Comparison of ENCODE assay signal across 18 mouse cellular contexts in the genomic region with DNA sequence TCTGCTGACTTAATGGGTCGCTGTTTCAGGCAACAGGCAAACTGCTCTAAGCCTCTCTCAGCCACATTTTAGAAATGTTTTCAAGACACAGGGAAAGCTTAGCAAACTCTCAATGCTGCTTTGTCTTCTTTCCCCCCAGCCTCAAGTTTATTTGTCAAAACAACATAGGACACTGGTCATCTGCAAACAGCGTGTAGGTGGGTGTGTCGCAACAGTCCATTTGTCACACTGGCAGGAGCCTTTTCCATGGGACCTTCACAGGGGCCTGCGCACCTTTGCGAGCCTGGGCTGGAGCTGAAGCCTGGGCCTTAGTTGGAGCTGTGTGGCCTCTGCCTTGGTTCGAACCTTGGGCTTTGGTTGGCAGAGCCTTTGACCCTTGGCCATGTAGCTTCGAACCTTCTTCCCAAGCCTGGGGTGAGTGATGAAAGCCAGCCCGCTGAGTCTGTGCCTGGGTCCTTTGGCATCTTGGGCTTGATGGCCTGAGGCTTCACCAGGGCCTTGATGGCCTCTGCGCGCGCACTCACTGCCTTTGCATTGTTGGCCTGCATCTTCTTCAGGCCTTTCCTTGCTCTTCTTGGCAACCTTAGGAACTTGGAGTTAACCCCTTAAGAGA.
DNase-seq lines count a peak whose midpoint lies in the region; ATAC-seq and TF ChIP-seq lines count a peak whose summit lies in the region.
"Had no signal": no experiment of that assay in that cellular context is flagged by ENCODE, and none has a peak within 500 bp of the region (broad histone marks: within the 10 kb centered on the region; RNA-seq: fewer than 3 reads in every experiment).

No protein-coding gene starts in this region.

- peak overlapping the region; percentile 38 for H3K4me2 ChIP-seq in liver, embryonic 13.5 days
- H3K4me2 ChIP-seq: embryonic facial prominence, embryonic 15.5 days; hindbrain, embryonic 13.5 days; midbrain, embryonic 15.5 days had no signal

- no peaks in the 10 kb centered on the region for H3K27me3 ChIP-seq in kidney, adult 2 months (replicated peaks; ENCODE audit: control insufficient read depth, insufficient read depth, low read length)
- 0 out of 2 replicates have a peak, but pooled peaks cover 6% of the 10 kb centered on the region for H3K27me3 ChIP-seq in embryonic facial prominence, embryonic 10.5 days (replicated peaks; ENCODE audit: low read depth, poor library complexity, severe bottlenecking)
- no peaks in the 10 kb centered on the region for H3K27me3 ChIP-seq in liver, embryonic 13.5 days
- H3K27me3 ChIP-seq: embryonic facial prominence, embryonic 15.5 days had no signal

- no peak for TF ChIP-seq POLR2A in kidney, adult 2 months (IDR thresholded peaks at IDR 0.05; ENCODE audit: low read depth, low read length)
- no peak for TF ChIP-seq POLR2A in embryonic fibroblast, embryonic 13.5 days (IDR thresholded peaks at IDR 0.05; ENCODE audit: low read depth, low read length)

- DNase-seq in kidney, adult 2 months, result no peak
- no peak for DNase-seq in kidney, postnatal 14 days
- no peak for DNase-seq in embryonic facial prominence, embryonic 10.5 days (ENCODE audit: low spot score)
- no peak for DNase-seq in liver, embryonic 13.5 days
- DNase-seq in thymus, postnatal 14 days, result no peak
- DNase-seq in layer of hippocampus, postnatal 25 days (ENCODE audit: extremely low spot score in 1 of 2, low spot score in 1 of 2), result no peak
- DNase-seq: cerebellum, adult 2 months; forebrain, postnatal 0 days; lung, adult 2 months; spleen, adult 18-20 months; thymus, postnatal 36 days had no signal

- H3K36me3 ChIP-seq in kidney, adult 2 months (ENCODE audit: control insufficient read depth, insufficient read depth, low read length), result no peaks in the 10 kb centered on the region
- no peaks in the 10 kb centered on the region for H3K36me3 ChIP-seq in embryonic facial prominence, embryonic 10.5 days (replicated peaks)
- H3K36me3 ChIP-seq in liver, embryonic 13.5 days, result no peaks in the 10 kb centered on the region
- H3K36me3 ChIP-seq: embryonic facial prominence, embryonic 15.5 days; forebrain, embryonic 10.5 days; hindbrain, embryonic 13.5 days; midbrain, embryonic 15.5 days had no signal

- 91% methylated on average over 11 of the region's 11 CpGs for WGBS in kidney, adult 2 months
- WGBS in embryonic facial prominence, embryonic 10.5 days, result 88% methylated on average over 11 of the region's 11 CpGs
- WGBS in liver, embryonic 13.5 days (ENCODE audit: insufficient replicate concordance), result 84% methylated on average over 11 of the region's 11 CpGs

- TF ChIP-seq CTCF in kidney, adult 2 months (conservative IDR thresholded peaks at IDR 0.05; ENCODE audit: insufficient read depth, insufficient read length, low read depth, low read length), result no peak
- TF ChIP-seq CTCF in embryonic fibroblast, embryonic 13.5 days (IDR thresholded peaks at IDR 0.05; ENCODE audit: borderline replicate concordance, insufficient read depth, low read length), result no peak

- no peak overlapping the region for H3K4me3 ChIP-seq in kidney, adult 2 months (ENCODE audit: insufficient read depth, low read depth, low read length)
- H3K4me3 ChIP-seq in embryonic facial prominence, embryonic 10.5 days, result no peak overlapping the region
- H3K4me3 ChIP-seq in embryonic fibroblast, embryonic 13.5 days (ENCODE audit: insufficient read depth, low read length), result no peak overlapping the region
- no peak overlapping the region for H3K4me3 ChIP-seq in liver, embryonic 13.5 days (replicated peaks)
- H3K4me3 ChIP-seq: embryonic facial prominence, embryonic 15.5 days; forebrain, embryonic 10.5 days; hindbrain, embryonic 13.5 days; midbrain, embryonic 15.5 days; myocyte had no signal

- peak overlapping the region; percentile 18; the same call in 1 of the 2 replicates for H3K9ac ChIP-seq in liver, embryonic 13.5 days
- H3K9ac ChIP-seq: embryonic facial prominence, embryonic 15.5 days; forebrain, postnatal 0 days; hindbrain, embryonic 13.5 days; midbrain, embryonic 15.5 days had no signal

- H3K9me3 ChIP-seq in embryonic facial prominence, embryonic 10.5 days, result no peaks in the 10 kb centered on the region
- H3K9me3 ChIP-seq in liver, embryonic 13.5 days (replicated peaks), result no peaks in the 10 kb centered on the region
- H3K9me3 ChIP-seq: embryonic facial prominence, embryonic 15.5 days; forebrain, embryonic 10.5 days; hindbrain, embryonic 13.5 days; midbrain, embryonic 15.5 days had no signal

- no peaks in the 10 kb centered on the region for H3K4me1 ChIP-seq in kidney, adult 2 months (ENCODE audit: control insufficient read depth, insufficient read depth, low read length)
- H3K4me1 ChIP-seq in embryonic facial prominence, embryonic 10.5 days, result peaks cover 31% of the 10 kb centered on the region
- H3K4me1 ChIP-seq in embryonic fibroblast, embryonic 13.5 days (ENCODE audit: control insufficient read depth, insufficient read depth, low read length), result no peaks in the 10 kb centered on the region; the same call in 1 of the 2 replicates
- H3K4me1 ChIP-seq in liver, embryonic 13.5 days (replicated peaks), result peaks cover 53% of the 10 kb centered on the region
- H3K4me1 ChIP-seq: embryonic facial prominence, embryonic 15.5 days; midbrain, embryonic 15.5 days had no signal

- H3K27ac ChIP-seq in kidney, adult 2 months (ENCODE audit: insufficient read depth, low read depth, low read length), result peak overlapping the region; percentile 26; the same call in 1 of the 2 replicates
- peak overlapping the region; percentile 44 for H3K27ac ChIP-seq in embryonic facial prominence, embryonic 10.5 days (replicated peaks)
- 0 out of 2 replicates have a peak overlapping the region, but pooled peaks have one; percentile 9 for H3K27ac ChIP-seq in embryonic fibroblast, embryonic 13.5 days (ENCODE audit: insufficient read depth, low read length)
- H3K27ac ChIP-seq in liver, embryonic 13.5 days, result peak overlapping the region; percentile 73
- H3K27ac ChIP-seq: embryonic facial prominence, embryonic 15.5 days; forebrain, embryonic 10.5 days; hindbrain, embryonic 13.5 days; midbrain, embryonic 15.5 days had no signal

- no peak for ATAC-seq in liver, embryonic 13.5 days (ENCODE audit: low read depth)
- ATAC-seq: forebrain, postnatal 0 days; inflammation-experienced regulatory T-cells, adult 6 months; midbrain, embryonic 15.5 days had no signal

Comparison
In these comparisons a context has a peak if more than half of its experiments do, and no peak if none do; other contexts are left out.
1. H3K27ac ChIP-seq: peak in every context shown above with its lines; median percentile 73 in liver, embryonic 13.5 days; 44 in embryonic facial prominence, embryonic 10.5 days; 26 in kidney, adult 2 months; 9 in embryonic fibroblast, embryonic 13.5 days.